Mouse (Mus musculus) spleen, adult 2 months (tissue): ENCODE data around the gene Ipo4.

Experiments
- CTCF ChIP-seq: fragments of 200-500 bp; IDR thresholded peaks from 2 replicates; pipeline ENCODE4 v1.5.1; 2011; ENCODE audit warnings: mild to moderate bottlenecking, inconsistent platforms; ENCODE audit not compliant: insufficient read depth, insufficient read length, insufficient replicate concordance; ENCODE audit errors: extremely low read depth
- POLR2A ChIP-seq: fragments of 200-500 bp; IDR thresholded peaks from 2 replicates; pipeline ENCODE4 v1.6.1; 2011; ENCODE audit warnings: low read depth, low read length, inconsistent platforms

- TF ChIP-seq POLR2A (no peak), CTCF (no peak)
Measured at GRCm38 (mm10) chr14:55644261-55644888, 8.6 kb upstream of the Ipo4 start.
